Mouse (Mus musculus) liver, postnatal 0 days (tissue): ENCODE measurements around the gene Gm26897. TPM values are rescaled to one million over a fixed set of nuclear protein-coding genes. Genes with fewer than 3 reads are reported as not detected.

Source experiments
- ATAC-seq: fragments of 200-750 bp; cut with Nextera tagmentation; 2 replicates; pipeline ENCODE4 v1.8.0; 2017; ENCODE audit warnings: mild to moderate bottlenecking, moderate library complexity
- DNase-seq: peaks from one replicate; pipeline ENCODE4 v3.0.0-alpha.2; 2016
- H3K27ac ChIP-seq: fragments of 300-500 bp; sonication (generic); 2 replicates; pipeline ENCODE4 v1.5.1; 2014; ENCODE audit warnings: antibody characterized with exemption, moderate library complexity, mild to moderate bottlenecking, low read depth
- H3K27me3 ChIP-seq: fragments of 300-500 bp; sonication (generic); 2 replicates; pipeline ENCODE4 v1.6.1; 2014; ENCODE audit warnings: low read length, control low read depth, mixed read lengths; ENCODE audit not compliant: insufficient read depth
- H3K36me3 ChIP-seq: fragments of 300-500 bp; sonication (generic); replicated peaks from 2 replicates; pipeline ENCODE4 v1.6.1; 2014; ENCODE audit warnings: mild to moderate bottlenecking, control low read depth, low read length, moderate library complexity, mixed read lengths; ENCODE audit not compliant: insufficient read depth
- H3K4me1 ChIP-seq: fragments of 300-500 bp; sonication (generic); 2 replicates; pipeline ENCODE4 v1.6.1; 2014; ENCODE audit warnings: antibody characterized with exemption, mild to moderate bottlenecking, control low read depth; ENCODE audit not compliant: insufficient read depth
- H3K4me2 ChIP-seq: fragments of 300-500 bp; sonication (generic); 2 replicates; pipeline ENCODE4 v1.6.1; 2014; ENCODE audit warnings: low read depth, mild to moderate bottlenecking, low read length, moderate library complexity, mixed read lengths
- H3K4me3 ChIP-seq: fragments of 300-500 bp; sonication (generic); 2 replicates; pipeline ENCODE4 v1.5.1; 2014; ENCODE audit warnings: low read depth, low read length
- H3K9ac ChIP-seq: fragments of 300-500 bp; sonication (generic); replicated peaks from 2 replicates; pipeline ENCODE4 v1.6.1; 2014; ENCODE audit warnings: mild to moderate bottlenecking, moderate library complexity
- H3K9me3 ChIP-seq: fragments of 300-500 bp; sonication (generic); 2 replicates; pipeline ENCODE4 v1.6.1; 2016; ENCODE audit warnings: mild to moderate bottlenecking, control low read depth, low read length, mixed read lengths
- CTCF ChIP-seq: sonication (generic); IDR thresholded peaks from 2 replicates; pipeline ENCODE4 v1.5.1; 2016; ENCODE audit warnings: antibody characterized with exemption, low read depth
- EP300 ChIP-seq: IDR thresholded peaks from 2 replicates; pipeline ENCODE4 v1.6.1; 2016; ENCODE audit warnings: antibody characterized with exemption, low read depth, mild to moderate bottlenecking
- WGBS: fragments of 180-500 bp; shearing (Covaris S2); extraction: QIAGEN DNeasy Blood & Tissue Kit; methylation state at CpG from one replicate; pipeline ENCODE4 v1.1.7; 2014; ENCODE audit not compliant: insufficient replicate concordance; 5-methylcytosine and 5-hydroxymethylcytosine counted together
- polyA plus RNA-seq: library from polyadenylated mRNA; unstranded; fragments of >200 nt; fragmentation: Nextera tagmentation; extraction: Ambion mirVana; gene quantifications from 2 replicates; pipeline ENCODE4 v1.2.1, GENCODE M21; 2015

Gm26897 gene
- polyA plus RNA-seq, 1 experiment from 2014 or later, result not detected

GRCm38 (mm10) chr5:111760721-111761480 is 27.2 kb downstream of the Gm26897 start:
- no peaks in the 10 kb centered on the region for H3K36me3 ChIP-seq
- WGBS, result 25% methylated on average over 10 of the region's 10 CpGs

GRCm38 (mm10) chr5:111761574-111761973 is 27.9 kb downstream of the Gm26897 start:
- no peak for ATAC-seq
- Histone ChIP-seq H3K27me3 (peaks cover 7% of the 10 kb centered on the region; the same call in 1 of the 2 replicates), H3K4me2 (peak overlapping the region; percentile 36; the same call in 1 of the 2 replicates), H3K9me3 (no peaks in the 10 kb centered on the region), H3K4me1 (no peaks in the 10 kb centered on the region), H3K36me3 (no peaks in the 10 kb centered on the region), H3K9ac (no peak overlapping the region), H3K4me3 (no peak overlapping the region), H3K27ac (no peak overlapping the region)
- DNase-seq, result no peak
- no peak for TF ChIP-seq CTCF
- no peak for TF ChIP-seq EP300
- WGBS, result under 1% methylated on average over 12 of the region's 12 CpGs

More at GRCm38 (mm10) chr5:111760721-111761480, 27.2 kb downstream of the Gm26897 start:
- H3K27ac ChIP-seq, result no peak overlapping the region
- no peaks in the 10 kb centered on the region for H3K9me3 ChIP-seq
- H3K27me3 ChIP-seq, result peaks cover 7% of the 10 kb centered on the region; the same call in 1 of the 2 replicates
- H3K4me1 ChIP-seq, result no peaks in the 10 kb centered on the region
- no peak for TF ChIP-seq CTCF
- no peak overlapping the region for H3K4me3 ChIP-seq
- no peak overlapping the region for H3K9ac ChIP-seq
- DNase-seq (no peak), ATAC-seq (no peak)
- peak overlapping the region; percentile 36; the same call in 1 of the 2 replicates for H3K4me2 ChIP-seq

GRCm38 (mm10) chr5:111762085-111762484 is 28.4 kb downstream of the Gm26897 start:
- no peak overlapping the region for H3K4me3 ChIP-seq
- no peak for ATAC-seq
- no peak overlapping the region for H3K27ac ChIP-seq
- no peaks in the 10 kb centered on the region for H3K9me3 ChIP-seq
- no peak for DNase-seq
- H3K4me2 ChIP-seq, result no peak overlapping the region
- no peaks in the 10 kb centered on the region for H3K4me1 ChIP-seq
- peaks cover 7% of the 10 kb centered on the region; the same call in 1 of the 2 replicates for H3K27me3 ChIP-seq
- no peaks in the 10 kb centered on the region for H3K36me3 ChIP-seq
- 21% methylated on average over 17 of the region's 17 CpGs for WGBS
- H3K9ac ChIP-seq, result no peak overlapping the region
- no peak for TF ChIP-seq CTCF
- no peak for TF ChIP-seq EP300

GRCm38 (mm10) chr5:111765671-111766290 is 32.1 kb downstream of the Gm26897 start:
- H3K4me1 ChIP-seq, result no peaks in the 10 kb centered on the region
- H3K9me3 ChIP-seq, result no peaks in the 10 kb centered on the region
- peaks cover 7% of the 10 kb centered on the region; the same call in 1 of the 2 replicates for H3K27me3 ChIP-seq
- no peak for TF ChIP-seq EP300
- 0 out of 2 replicates have a peak, but pooled peaks have one; percentile 6 for TF ChIP-seq CTCF
- WGBS, result 67% methylated on average over 15 of the region's 15 CpGs
- H3K4me3 ChIP-seq, result no peak overlapping the region
- no peak overlapping the region for H3K9ac ChIP-seq
- DNase-seq (no peak), ATAC-seq (no peak)
- no peak overlapping the region for H3K27ac ChIP-seq
- no peak overlapping the region for H3K4me2 ChIP-seq
- H3K36me3 ChIP-seq, result no peaks in the 10 kb centered on the region

GRCm38 (mm10) chr5:111766696-111767095 is 33.0 kb downstream of the Gm26897 start:
- H3K9ac ChIP-seq, result no peak overlapping the region
- no peak overlapping the region for H3K4me2 ChIP-seq
- WGBS, result 68% methylated on average over 4 of the region's 4 CpGs
- TF ChIP-seq EP300, result no peak
- no peak for TF ChIP-seq CTCF
- H3K4me1 ChIP-seq, result no peaks in the 10 kb centered on the region
- no peak overlapping the region for H3K4me3 ChIP-seq
- no peak for ATAC-seq
- H3K27me3 ChIP-seq, result 0 out of 2 replicates have a peak, but pooled peaks cover 3% of the 10 kb centered on the region
- no peaks in the 10 kb centered on the region for H3K36me3 ChIP-seq
- H3K9me3 ChIP-seq, result no peaks in the 10 kb centered on the region
- no peak overlapping the region for H3K27ac ChIP-seq
- DNase-seq, result no peak

- DNase-seq (no peak), ATAC-seq (no peak)
- no peaks in the 10 kb centered on the region for H3K9me3 ChIP-seq
- no peak overlapping the region for H3K9ac ChIP-seq
- no peak overlapping the region for H3K4me2 ChIP-seq
- H3K4me1 ChIP-seq, result no peaks in the 10 kb centered on the region
- no peak for TF ChIP-seq CTCF
- TF ChIP-seq EP300, result no peak
- WGBS, result 15% methylated on average over 15 of the region's 15 CpGs
- no peaks in the 10 kb centered on the region for H3K36me3 ChIP-seq
- no peak overlapping the region for H3K27ac ChIP-seq
- H3K27me3 ChIP-seq, result 0 out of 2 replicates have a peak, but pooled peaks cover 3% of the 10 kb centered on the region
- H3K4me3 ChIP-seq, result no peak overlapping the region
Observed at GRCm38 (mm10) chr5:111770266-111770665, 36.5 kb downstream of the Gm26897 start.
